Mouse (Mus musculus) colon, adult 2 months (tissue): ENCODE measurements around the gene Rabgap1. TPM values are rescaled to one million over a fixed set of nuclear protein-coding genes. Genes with fewer than 3 reads are reported as not detected.

Experiments
- polyA plus RNA-seq: library from polyadenylated mRNA; depleted of rRNA; stranded (reverse); fragments of >200 nt; gene quantifications from 2 replicates; pipeline ENCODE4 v1.2.3, GENCODE M21; 2012; rRNA removed

Rabgap1 gene
- 3.6 and 4.2 TPM in 2 replicates for polyA plus RNA-seq

DNA sequence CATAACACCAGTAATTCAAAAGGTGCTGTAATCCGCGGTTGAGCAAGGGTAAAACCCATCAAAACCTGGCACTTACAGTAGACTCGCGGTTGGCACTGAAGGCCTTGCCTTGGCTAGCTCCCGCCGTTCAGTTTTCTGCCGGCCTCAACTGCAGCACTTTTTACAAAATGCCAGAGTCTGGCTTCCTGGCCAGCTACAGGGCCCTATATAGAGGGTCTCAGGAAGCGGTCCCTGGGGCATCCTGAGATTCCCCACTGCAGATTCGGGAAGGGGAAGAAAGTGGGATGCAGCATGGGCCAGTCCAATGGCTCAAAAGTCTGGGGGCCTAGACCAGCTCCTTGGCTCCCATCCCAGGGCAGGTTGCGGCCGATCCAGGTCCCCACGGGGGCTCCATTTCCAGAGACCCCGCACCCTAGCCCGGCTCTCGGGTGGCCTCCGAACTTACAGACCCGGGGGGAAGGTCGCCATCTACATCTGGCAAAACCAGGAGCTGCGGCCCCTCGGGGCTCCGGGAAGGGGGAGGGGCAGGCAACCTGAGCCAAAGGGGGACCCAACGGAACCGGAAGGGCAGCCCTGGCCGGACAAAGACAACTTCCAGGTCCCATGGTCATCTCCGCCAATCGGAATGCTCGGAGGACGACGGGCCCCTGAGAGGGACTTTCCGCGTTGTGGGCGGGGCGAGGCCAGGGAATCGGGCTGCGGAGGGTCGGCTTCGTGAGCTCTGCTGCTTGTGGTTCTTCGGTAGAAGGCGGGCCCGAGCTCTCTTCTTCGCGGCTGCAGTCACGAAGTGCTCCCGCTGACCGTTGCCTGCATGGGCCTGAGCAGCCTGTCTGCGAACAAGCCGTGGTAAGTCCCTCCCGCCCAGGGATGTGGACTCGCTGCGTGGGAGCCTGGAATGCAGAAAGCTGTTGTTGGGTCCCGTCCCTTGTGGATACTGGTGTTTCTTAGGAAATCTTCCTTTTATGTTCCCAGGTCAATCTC lies at the start of gene Rabgap1, which contains the start of the genes Zbtb26 and Zbtb6:
Gene Rabgap1 (plus strand): TSS at position 669 of the 981 bp plus-strand sequence.
Gene Zbtb26 (minus strand): TSS at position 525 of the 981 bp plus-strand sequence.
Gene Zbtb6 (minus strand): TSS at position 561 of the 981 bp plus-strand sequence.

DNA sequence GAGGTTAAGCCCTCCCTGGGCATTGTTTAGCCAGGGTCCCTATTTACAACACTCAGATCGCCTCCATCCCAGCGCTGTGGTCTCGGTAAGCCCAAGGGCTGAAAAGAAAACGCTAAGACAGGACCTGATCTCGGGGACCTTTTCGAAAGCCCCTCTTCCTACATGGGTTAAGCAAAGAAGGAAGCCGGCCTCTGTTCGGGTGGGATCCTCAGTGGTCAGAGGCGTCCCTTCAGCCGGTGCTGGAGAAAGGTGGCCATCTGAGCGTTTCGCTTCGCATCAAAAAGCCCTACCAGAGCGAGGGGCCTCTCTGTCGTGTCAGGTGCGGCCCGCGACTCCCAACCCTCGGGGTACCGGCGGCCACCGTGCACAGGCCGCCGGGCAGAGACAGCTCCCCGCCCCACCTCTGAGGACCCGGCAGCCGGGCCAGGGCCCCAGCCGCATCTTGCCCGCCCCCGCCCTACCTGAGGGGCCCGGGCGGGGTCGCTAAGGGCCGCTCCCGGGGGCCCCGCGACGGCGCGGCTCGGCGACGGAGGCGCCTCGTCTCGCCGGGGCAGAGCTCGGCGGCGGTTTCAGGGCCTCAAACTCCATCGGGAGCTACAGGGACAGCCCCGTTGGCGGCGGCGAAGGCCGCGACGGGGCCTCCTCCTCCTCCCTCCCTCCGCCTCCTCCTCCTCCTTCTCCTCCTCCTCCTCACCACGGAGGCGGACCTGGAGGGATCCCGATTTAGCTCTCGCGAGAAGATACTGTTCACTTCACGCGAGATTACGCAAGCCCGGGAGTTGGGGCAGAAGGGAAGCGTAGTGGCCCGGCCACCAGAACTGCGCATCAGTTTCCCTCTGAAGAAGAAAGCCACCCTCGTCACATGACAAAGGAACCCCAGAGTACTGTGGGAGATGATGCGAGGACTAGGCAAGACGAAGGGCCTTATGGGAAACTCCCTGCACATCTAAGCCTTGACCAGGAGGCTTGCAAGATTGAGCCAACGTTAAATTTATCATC lies 20.5 kb upstream of the Rabgap1 start, which contains the start of gene Rc3h2:
Gene Rc3h2 (minus strand): TSS at position 598 of the 999 bp plus-strand sequence.

DNA sequence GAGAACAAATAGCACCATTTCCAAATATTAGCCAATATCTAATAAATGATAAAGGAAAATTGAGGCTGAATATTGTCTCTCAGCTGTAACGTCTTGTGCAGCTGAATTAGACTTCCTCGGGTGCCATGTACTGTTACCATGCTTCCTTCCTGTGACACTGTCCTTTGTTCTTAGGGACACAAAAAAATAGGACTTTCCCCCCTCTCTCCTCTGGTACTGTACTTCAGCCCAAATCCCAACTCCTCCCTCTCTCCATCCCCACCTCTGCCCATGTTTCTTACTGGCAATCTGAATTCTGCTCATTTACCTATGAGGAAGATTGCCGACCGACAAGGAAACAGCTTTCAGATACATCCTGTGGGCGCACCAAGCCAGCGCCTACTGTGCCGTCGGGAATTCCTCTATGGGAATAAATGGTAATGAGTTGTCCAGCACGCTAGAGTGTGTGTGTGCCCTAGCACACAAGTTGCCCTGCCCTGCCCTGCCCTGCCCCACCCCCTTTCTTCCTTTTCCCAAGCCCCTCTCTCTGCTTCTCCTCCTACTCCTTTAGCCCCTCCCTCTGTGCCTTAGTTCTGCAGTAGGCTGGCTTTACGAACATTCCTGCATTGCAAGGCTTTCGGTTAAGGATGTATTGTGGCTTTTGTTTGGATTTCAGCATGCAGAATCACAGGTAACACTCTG lies 73.1 kb downstream of the Rabgap1 start, which contains the start of gene Gpr21:
Gene Gpr21 (plus strand): TSS at position 303 of the 681 bp plus-strand sequence.

Other genes starting within 250 kb of the Rabgap1 start
- not detected in 2 replicates for gene Olfr366, start 231.7 kb upstream of the Rabgap1 start, polyA plus RNA-seq
- gene Olfr368, start 116.8 kb upstream of the Rabgap1 start, polyA plus RNA-seq = not detected in 2 replicates
- 5.3 and 5.4 TPM in 2 replicates for gene Pdcl, start 83.9 kb upstream of the Rabgap1 start, polyA plus RNA-seq
- 2.7 and 3.4 TPM in 2 replicates for gene Rc3h2, start 20.4 kb upstream of the Rabgap1 start, polyA plus RNA-seq
- 0.47 and 0.98 TPM in 2 replicates for gene Zbtb26, start 144 bp upstream of the Rabgap1 start, polyA plus RNA-seq
- gene Zbtb6, start 108 bp upstream of the Rabgap1 start, polyA plus RNA-seq = 1.2 and 1.5 TPM in 2 replicates
- gene Gpr21, start 73.1 kb downstream of the Rabgap1 start, polyA plus RNA-seq = 0.09 TPM in 2 replicates